Mouse (Mus musculus) kidney, adult 9 months (tissue): ENCODE measurements around the gene Tmem238l.

Experiments
- DNase-seq: peaks from one replicate; pipeline ENCODE4 v3.0.0; 2022

Gene Tmem238l

GRCm38 (mm10) chr11:66981336-66982115, 25.1 kb downstream of the Tmem238l start:
- DNase-seq: no peak

GRCm38 (mm10) chr11:66982794-66983193, 26.4 kb downstream of the Tmem238l start:
- peak; percentile 63 for DNase-seq

- DNase-seq: no peak
These were observed 27.2 kb downstream of the Tmem238l start for GRCm38 (mm10) chr11:66983422-66984164.

- peak; percentile 83 for DNase-seq
These were observed 28.0 kb downstream of the Tmem238l start for GRCm38 (mm10) chr11:66984165-66985135.

- DNase-seq: peak; percentile 53
These were observed 28.8 kb downstream of the Tmem238l start for GRCm38 (mm10) chr11:66985136-66985702.

- no peak for DNase-seq
These were observed 35.7 kb downstream of the Tmem238l start for GRCm38 (mm10) chr11:66992150-66992549.

- no peak for DNase-seq
These were observed 37.2 kb downstream of the Tmem238l start for GRCm38 (mm10) chr11:66993674-66994073.

- DNase-seq: no peak
These were observed 40.0 kb downstream of the Tmem238l start for GRCm38 (mm10) chr11:66996446-66996845.

GRCm38 (mm10) chr11:66998467-66999403, 42.3 kb downstream of the Tmem238l start:
- peak; percentile 88 for DNase-seq

GRCm38 (mm10) chr11:67000671-67001070, 44.2 kb downstream of the Tmem238l start:
- DNase-seq: no peak

- no peak for DNase-seq
These were observed 45.3 kb downstream of the Tmem238l start for GRCm38 (mm10) chr11:67001717-67002116.

- DNase-seq: no peak
These were observed 46.5 kb downstream of the Tmem238l start for GRCm38 (mm10) chr11:67002911-67003310.

GRCm38 (mm10) chr11:67007961-67008360, 51.5 kb downstream of the Tmem238l start:
- DNase-seq: no peak

- no peak for DNase-seq
These were observed 52.1 kb downstream of the Tmem238l start for GRCm38 (mm10) chr11:67008528-67008927.

GRCm38 (mm10) chr11:67010430-67010829, 54.0 kb downstream of the Tmem238l start:
- DNase-seq: no peak

- no peak for DNase-seq
These were observed 55.2 kb downstream of the Tmem238l start for GRCm38 (mm10) chr11:67011635-67012034.
